Mouse (Mus musculus) kidney, postnatal 4 days (tissue): ENCODE data around the gene Hepacam.

Experiments used
- DNase-seq, 2 experiments: peaks; one replicate each; pipeline ENCODE4 v3.0.0; 2021; ENCODE audit warnings: mixed read lengths in 2 of 2

Hepacam gene

DNA sequence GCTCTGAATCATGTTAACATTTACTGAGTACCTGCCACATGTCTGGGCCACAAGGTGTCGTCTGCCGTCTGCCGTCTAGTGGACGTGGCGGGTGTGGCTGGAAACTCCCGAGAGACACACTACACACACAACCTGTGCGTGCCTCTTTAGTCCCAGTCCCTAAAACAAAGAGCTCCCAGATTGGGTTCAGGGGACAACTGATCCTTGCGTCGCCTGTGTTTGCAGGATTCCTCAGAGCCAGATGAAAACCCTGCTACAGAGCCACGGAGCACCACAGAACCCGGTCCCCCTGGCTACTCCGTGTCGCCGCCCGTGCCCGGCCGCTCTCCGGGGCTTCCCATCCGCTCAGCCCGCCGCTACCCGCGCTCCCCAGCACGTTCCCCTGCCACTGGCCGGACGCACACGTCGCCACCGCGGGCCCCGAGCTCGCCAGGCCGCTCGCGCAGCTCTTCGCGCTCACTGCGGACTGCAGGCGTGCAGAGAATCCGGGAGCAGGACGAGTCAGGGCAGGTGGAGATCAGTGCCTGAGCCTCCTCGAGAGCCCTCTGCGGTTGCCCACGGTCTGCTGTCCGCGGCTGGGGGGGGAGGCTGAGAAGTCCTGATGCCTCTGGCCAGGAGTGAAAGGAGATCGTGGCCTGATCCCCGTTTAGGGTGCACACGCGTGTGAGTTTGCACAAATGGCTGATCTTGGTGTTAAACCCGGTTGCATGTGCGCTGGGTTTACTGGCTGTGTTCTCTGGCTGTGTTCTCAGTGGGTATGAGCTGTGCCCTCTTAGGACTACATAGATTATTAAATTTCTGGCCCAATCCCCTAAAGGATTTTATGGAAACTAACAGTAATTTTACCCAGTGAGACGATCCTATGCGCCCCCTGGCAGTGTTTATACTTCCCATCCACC, 17.4 kb downstream of the Hepacam start:
- DNase-seq: peak; percentile 66 to 72

GRCm38 (mm10) chr9:37390891-37391290, 23.7 kb downstream of the Hepacam start:
- no peak for DNase-seq

DNA sequence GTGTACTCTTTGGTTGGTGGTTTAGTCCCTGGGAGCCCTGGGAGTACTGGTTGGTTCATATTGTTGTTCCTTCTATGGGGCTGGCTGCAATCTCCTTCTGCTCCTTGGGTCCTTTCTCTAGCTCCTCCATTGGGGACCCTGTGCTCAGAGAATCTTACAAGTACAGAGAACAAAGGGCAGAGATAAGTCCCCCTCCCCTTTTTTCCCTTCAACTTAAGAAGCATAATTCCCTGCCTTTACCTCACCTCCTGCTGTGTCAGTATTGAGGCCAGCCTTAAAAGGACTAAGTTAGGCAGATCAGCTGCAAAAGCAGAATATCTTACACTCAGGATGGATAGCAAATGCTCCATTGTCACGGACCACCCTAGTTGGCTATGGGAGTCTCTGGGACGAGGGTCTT, 24.9 kb downstream of the Hepacam start:
- no peak for DNase-seq

DNA sequence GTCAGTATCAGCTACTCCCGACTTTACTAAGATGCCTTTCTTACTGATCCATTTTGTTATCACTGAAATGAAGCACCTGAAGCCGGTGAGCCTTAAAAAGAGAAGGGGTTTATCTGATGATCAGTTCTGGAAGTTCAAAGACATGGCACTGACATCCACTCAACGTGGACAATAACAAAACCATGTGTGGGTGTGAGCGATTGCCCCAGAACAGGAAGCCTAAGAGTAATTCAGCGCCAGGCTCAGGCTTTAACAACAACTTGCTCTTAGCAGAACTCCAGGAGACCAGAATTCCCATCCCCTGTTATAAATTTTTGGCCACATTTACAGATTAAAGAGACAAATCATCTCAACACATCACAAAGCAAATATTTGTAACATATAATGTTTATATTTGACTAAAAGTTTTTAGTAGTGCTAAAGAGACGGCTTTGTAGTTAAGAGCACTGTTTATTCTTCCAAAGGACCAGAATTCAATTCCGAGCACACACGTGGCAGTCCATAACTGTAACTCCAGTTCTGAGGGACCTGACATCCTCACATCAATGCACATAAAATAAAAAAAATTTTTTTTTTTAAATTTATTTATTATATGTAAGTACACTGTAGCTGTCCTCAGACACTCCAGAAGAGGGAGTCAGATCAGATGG, 26.5 kb downstream of the Hepacam start:
- DNase-seq: no peak

DNA sequence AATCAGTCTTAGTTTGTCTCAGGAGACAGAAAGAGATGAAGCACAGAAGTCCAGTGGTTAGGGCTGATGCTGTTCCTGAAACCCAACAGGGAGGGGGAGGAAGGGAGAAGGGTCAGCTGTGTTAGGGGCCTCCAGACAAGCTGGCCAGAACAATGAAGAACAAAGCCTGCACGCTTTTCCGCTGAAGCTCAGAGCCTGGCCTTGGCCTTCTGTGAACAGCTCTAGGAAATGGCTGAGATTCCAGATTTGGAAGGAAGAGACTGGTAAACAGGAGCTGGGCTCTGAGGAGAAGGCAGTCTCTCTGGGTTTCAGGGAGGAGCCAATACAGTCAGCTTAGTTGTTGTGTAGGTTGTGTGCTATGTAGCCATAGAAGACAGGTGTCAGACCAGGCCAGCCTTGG, 33.4 kb downstream of the Hepacam start:
- DNase-seq: peak in 1 of 2 experiments; percentile 37

- peak; percentile 38 to 57 for DNase-seq
Observed at GRCm38 (mm10) chr9:37401802-37402201, 34.7 kb downstream of the Hepacam start, which contains the start of gene Robo4. Robo4 (plus strand) TSS chr9:37401897.

DNA sequence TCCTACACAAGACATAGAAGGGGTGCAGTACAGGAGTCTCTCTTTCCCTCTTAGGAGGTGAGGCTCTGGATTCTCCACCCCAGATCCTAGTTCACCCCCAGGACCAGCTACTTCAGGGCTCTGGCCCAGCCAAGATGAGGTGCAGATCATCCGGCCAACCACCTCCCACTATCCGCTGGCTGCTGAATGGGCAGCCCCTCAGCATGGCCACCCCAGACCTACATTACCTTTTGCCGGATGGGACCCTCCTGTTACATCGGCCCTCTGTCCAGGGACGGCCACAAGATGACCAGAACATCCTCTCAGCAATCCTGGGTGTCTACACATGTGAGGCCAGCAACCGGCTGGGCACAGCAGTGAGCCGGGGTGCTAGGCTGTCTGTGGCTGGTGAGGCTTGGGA, 35.4 kb downstream of the Hepacam start:
- no peak for DNase-seq

DNA sequence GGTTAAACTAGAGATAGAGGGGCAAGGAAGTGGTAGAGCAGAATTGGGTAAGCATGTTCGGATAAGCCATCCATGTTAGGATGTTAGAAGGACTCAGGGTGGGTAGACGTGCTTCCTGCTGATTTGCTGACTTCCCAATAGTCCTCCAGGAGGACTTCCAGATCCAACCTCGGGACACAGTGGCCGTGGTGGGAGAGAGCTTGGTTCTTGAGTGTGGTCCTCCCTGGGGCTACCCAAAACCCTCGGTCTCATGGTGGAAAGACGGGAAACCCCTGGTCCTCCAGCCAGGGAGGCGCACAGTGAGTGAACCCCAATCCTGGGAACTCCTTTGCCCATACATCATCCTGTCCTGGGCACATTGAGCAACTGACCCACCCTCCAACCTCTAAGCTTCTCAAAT, 35.9 kb downstream of the Hepacam start:
- no peak for DNase-seq

DNA sequence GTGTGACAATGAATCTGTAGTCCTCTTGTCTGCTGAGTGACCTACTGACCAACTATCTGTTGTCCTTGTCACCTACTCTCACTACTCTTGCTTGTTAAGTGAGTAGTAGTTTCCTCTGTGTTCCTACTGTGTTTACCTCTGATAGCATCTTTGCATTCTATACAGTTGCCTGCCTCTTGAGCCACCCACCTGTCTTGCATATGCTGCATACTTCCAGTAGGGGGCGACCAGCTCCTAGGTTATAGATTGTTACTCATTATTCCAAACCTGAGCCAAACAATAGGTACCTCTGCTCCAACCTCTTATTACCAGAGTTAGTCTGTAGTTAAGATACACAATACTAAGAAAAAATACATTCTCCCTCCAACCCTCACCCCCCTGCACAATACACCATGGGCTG, 39.2 kb downstream of the Hepacam start:
- peak in 1 of 2 experiments; percentile 30 for DNase-seq

DNA sequence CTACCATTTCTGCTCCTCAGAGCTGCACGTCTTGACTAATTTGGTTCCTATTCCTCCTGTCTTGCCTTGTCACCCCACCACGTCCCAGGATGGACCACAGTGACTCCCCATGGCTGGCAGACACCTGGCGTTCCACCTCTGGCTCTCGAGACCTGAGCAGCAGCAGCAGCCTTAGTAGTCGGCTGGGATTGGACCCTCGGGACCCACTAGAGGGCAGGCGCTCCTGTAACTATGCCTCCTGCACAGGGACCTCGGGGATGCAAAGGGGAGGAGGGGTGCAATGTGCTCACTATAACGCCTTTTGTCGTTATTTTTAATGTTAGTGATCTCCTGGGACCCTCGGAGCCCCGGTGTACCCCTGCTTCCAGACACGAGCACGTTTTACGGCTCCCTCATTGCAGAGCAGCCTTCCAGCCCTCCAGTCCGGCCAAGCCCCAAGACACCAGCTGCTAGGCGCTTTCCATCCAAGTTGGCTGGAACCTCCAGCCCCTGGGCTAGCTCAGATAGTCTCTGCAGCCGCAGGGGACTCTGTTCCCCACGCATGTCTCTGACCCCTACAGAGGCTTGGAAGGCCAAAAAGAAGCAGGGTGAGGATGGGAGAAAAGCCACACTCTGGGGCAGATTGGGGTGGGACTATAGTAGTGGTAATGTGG, 40.8 kb downstream of the Hepacam start:
- DNase-seq: peak; percentile 52 to 70

GRCm38 (mm10) chr9:37409698-37410445, 42.7 kb downstream of the Hepacam start:
- DNase-seq: no peak

DNA sequence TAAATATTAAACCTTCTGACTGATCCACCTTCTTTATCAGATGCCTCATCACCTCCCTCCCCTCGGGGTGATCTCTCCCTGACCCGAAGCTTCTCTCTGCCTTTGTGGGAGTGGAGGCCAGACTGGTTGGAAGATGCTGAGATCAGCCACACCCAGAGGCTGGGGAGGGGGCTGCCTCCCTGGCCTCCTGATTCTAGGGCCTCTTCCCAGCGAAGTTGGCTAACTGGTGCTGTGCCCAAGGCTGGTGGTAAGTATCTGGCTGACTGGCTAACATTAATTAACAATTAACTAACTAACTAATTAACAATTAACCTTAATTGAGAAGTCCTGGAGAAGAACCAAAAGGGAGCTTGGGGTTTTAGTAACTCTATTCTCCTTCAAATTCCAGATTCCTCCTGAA, 45.8 kb downstream of the Hepacam start:
- DNase-seq: no peak

- DNase-seq: no peak
Observed at GRCm38 (mm10) chr9:37414666-37415065, 47.5 kb downstream of the Hepacam start.

GRCm38 (mm10) chr9:37418791-37419190, 51.6 kb downstream of the Hepacam start:
- no peak for DNase-seq

GRCm38 (mm10) chr9:37420676-37421075, 53.5 kb downstream of the Hepacam start:
- DNase-seq: peak; percentile 90 to 95

GRCm38 (mm10) chr9:37421239-37421638, 54.1 kb downstream of the Hepacam start:
- DNase-seq: peak; percentile 53 to 72

- no peak for DNase-seq
Observed at GRCm38 (mm10) chr9:37429326-37429725, 62.2 kb downstream of the Hepacam start.

DNA sequence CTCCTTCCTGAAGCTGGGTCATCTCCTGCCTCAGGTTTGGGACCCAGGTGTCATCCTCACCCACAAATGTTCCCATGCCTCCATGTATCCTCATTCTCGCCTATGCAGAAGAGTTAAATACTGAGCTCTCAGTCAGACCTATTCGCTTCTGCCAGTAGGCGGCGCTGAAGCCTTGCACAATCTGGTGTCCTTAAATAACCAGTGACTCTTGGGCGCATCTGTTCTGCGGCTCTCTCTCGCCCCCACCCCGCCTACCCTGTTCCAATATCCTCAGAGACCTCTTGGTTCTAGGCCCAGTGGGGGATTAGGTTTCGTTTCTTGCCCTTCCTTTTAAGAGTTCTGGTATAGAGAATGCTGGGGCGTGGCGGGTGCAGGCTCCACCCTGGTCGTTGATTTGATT, 63.4 kb downstream of the Hepacam start:
- DNase-seq: peak; percentile 94

- peak; percentile 84 to 88 for DNase-seq
Observed at GRCm38 (mm10) chr9:37432026-37432666, 65.0 kb downstream of the Hepacam start.

DNA sequence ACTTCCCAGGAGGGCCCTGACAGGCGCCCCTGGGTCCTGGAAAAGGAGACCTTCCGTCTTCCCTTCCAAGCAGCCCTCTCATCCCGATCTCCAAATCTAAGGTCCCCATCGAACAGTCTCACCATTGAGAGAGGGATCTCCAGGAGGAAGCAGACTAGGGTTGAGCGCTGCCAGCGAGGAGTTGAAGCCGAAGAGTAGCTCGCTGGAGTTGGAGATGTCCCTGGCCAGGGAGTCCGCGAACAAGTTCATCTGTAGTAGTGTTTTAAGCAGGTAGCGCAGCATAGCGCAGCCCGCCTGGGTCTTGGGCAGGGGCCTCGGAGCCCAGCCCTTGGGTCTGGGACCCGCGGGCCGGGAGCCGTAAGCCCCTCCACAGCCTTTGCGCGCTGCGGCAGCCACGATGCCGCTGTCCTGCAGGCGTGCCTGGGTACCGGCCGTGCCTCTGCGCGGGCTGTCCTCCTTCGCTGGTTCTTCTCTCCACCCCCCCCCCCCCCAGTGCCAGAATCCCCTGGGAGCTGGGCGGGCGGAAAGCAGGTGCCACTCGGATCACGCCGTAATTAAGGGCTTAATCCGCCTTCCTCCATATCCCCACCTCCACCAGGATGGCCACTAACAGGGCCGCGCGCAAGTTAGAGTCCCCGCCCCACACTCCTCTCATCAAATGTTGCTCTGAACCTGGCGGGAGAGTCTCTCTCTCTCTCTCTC, 65.7 kb downstream of the Hepacam start, which contains the start of gene Robo3:
Robo3 (minus strand) TSS at position 527 of the 702 bp plus-strand sequence.
- DNase-seq: no peak

DNA sequence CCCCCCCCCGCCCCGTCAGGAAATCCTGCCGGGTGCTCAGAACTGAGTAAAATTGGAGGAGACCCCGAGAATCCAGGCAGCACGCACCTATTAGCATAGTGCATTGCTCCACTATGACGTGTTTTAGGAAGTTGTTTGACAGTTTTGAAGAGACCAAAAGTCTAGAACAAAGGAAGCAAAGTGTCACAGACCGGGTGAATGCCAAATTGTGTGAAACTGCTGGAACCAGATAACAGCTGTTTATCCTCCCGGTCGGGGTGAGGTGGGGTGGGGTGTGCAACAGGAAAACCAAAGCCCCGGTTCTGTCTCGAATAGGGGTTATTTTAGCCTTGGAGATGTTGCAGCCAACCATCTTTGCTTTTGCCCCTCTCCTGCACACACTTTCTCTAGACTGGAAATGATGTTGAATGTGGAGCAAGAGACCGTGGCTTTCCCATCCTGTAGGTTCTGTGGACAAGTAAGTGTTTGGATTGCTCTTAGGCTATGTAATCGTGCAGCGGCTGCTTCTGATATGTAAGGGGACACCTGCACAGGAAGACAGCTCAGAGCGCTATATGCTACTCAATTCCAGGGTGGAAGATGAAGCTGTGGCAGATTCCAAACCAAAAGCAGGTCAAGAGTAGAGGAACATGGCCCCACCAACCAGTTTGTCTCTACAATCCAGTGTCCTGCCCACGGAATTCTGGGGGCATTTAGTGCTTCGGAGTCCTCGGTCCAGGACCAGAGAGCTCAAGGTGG, 66.8 kb downstream of the Hepacam start:
- DNase-seq: peak in 1 of 2 experiments; percentile 41
